Mouse (Mus musculus) liver, adult 2 months (tissue): ENCODE measurements around the gene Rnaset2a.
"Not testable (repeated sequence)": the region's sequence is repeated elsewhere in the genome, so short reads cannot be mapped to it uniquely, and the experiment has no call there.

Source experiments
- CTCF ChIP-seq: fragments of 200-500 bp; IDR thresholded peaks from 2 replicates; pipeline ENCODE4 v1.5.1; 2011; ENCODE audit warnings: low read depth, low read length, control low read depth
- POLR2A ChIP-seq: fragments of 200-500 bp; IDR thresholded peaks from 2 replicates; pipeline ENCODE4 v1.6.1; 2011; ENCODE audit warnings: low read length, control low read depth; ENCODE audit not compliant: insufficient read depth; ENCODE audit errors: extremely low read depth

DNA sequence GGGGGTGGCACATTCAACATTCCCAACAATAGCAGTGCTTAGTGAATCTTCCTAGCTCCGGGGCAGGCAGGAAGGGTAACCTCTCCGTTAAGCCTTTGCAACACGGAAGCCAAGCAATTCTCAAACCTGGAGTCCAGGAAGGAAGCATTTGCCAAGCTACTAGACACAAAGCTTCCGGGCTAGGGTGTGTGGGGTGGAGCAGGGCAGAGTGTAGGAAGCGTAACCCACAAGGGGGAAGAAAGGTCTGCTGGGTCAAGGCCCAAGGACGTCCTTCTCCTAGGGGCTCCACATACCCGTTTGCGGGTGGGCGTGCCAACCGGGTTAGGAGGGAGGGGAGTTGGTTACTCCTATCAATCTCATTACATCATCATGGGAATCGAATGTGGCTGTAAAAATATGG lies 31.5 kb downstream of the Rnaset2a start:
- TF ChIP-seq CTCF, POLR2A: not testable (repeated sequence)
